Mouse (Mus musculus) heart, postnatal 10 days (tissue): ENCODE measurements around the gene 2410131K14Rik. TPM values are rescaled to one million over a fixed set of nuclear protein-coding genes. Genes with fewer than 3 reads are reported as not detected.

Experiments used
- DNase-seq, 2 experiments: peaks; one replicate each; pipeline ENCODE4 v3.0.0; 2021
- intact Hi-C: fragments of 180-260 bp; cut with DNase I; formaldehyde crosslinking; loops from one replicate; pipeline ENCODE4 v1.15.1; 2025
- total RNA-seq, 2 experiments: library from RNA; stranded (reverse); gene quantifications; 2 replicates each; pipeline ENCODE4 v1.2.3; 2021

Gene 2410131K14Rik
- total RNA-seq, 2 experiments from 2014 or later, result 7.1 to 7.8 TPM

- intact Hi-C loops, result no loop called here
- DNase-seq, result no peak
Measured at GRCm38 (mm10) chr5:118302466-118303155, 57.6 kb downstream of the 2410131K14Rik start.

- intact Hi-C loops, result no loop called here
- no peak for DNase-seq
Measured at GRCm38 (mm10) chr5:118304970-118305618, 60.1 kb downstream of the 2410131K14Rik start.

GRCm38 (mm10) chr5:118310389-118310788, 65.4 kb downstream of the 2410131K14Rik start:
- DNase-seq, result no peak
- intact Hi-C loops, result no loop called here

- intact Hi-C loops, result no loop called here
- DNase-seq, result no peak
Measured at GRCm38 (mm10) chr5:118311251-118311650, 66.2 kb downstream of the 2410131K14Rik start.

- DNase-seq, result no peak
- intact Hi-C loops, result no loop called here
Measured at GRCm38 (mm10) chr5:118313766-118314165, 68.7 kb downstream of the 2410131K14Rik start.

Other genes with a start within 250 kb of the 2410131K14Rik start
- 100 to 1,000 TPM; 111 to 112 TPM for gene Tesc, start 217.5 kb upstream of the 2410131K14Rik start, total RNA-seq
- gene Fbxw8, start 89.8 kb upstream of the 2410131K14Rik start, total RNA-seq, result 10 to 100 TPM; 50.1 to 58.1 TPM
- under 1 TPM; 0.30 to 0.38 TPM for gene Hrk, start 80.6 kb upstream of the 2410131K14Rik start, total RNA-seq
- 1 to 10 TPM; 1.6 to 2.5 TPM for gene Rnft2, start 111 bp upstream of the 2410131K14Rik start, total RNA-seq